Mouse (Mus musculus): ENCODE measurements around the gene Hoxa4.

Hoxa4 gene

DNA sequence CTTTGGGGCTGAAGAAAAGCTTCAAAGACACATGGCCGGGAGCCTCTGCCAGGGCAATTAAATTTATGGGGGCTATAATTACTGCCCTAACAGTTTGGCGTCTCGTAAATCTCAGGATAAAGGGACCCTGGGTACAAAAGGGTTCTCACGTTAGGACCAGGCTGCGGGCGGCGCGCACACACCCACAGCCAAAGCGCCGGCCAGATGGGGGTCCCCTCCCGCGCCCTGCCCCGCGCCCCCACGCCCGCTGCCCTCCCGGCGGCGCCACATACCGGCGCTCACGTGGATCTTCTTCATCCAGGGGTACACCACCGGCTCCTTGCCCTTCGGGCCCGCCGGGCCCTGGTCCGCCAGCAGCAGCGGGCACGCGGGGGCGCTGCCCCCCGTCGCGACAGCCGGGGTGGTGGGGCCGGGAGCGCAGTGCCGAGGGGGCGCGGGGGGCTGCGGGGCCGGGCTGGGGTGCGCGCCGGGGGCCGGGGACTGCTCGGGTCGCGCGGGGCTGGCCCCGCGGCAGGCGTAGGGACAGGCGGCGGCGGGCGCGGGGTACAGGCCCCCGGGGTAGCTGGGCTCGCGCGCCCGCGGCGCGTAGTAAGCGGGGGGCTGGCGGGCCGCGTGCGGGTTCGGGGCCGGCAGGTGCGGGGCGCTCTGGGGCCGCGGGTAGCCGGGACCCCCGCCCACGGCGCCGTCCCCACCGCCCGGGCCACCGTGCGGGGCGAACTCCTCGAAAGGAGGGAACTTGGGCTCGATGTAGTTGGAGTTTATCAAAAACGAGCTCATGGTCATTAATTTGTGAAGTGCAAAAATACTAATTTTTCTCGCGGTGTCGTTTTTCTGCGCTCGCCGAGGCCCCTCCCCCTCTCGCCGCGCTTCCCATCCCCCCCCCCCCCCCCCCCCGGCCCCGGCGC lies at the start of gene Hoxa4:
TSS of gene Hoxa4 (minus strand) at position 848 of the 905 bp plus-strand sequence.
- no peak for DNase-seq (ENCODE audit: low read depth)

DNA sequence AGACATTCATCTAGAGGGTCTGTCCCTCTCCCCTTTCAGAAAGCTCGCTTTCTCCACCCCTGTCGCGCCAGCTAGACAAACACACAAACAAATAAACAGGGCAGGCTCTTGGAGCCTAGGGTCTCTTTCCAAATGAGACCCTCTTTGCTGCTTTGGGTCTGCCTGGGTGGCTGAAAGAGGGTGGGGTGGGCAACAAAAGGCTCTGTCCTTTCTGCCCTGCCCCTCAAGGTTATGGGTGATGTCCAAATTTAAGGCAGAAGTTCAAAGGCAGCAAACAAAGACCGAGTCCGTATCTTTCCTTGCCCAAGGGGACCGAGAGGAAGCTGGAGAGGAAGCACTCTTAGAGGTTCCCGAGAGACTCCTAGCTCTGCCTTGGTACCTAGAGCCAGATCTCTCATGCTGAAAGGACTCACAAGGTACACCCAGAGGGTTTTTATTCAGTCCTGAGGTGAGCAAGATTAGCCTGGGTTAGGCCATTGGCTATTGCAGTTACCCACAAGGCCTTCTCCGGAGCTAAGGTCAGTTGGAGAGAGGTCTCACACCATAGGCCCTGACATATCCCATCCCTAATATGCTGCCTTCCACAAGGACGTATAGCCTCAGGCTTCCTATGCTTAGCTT lies 49.6 kb upstream of the Hoxa4 start:
- DNase-seq (ENCODE audit: low read depth): no peak

DNA sequence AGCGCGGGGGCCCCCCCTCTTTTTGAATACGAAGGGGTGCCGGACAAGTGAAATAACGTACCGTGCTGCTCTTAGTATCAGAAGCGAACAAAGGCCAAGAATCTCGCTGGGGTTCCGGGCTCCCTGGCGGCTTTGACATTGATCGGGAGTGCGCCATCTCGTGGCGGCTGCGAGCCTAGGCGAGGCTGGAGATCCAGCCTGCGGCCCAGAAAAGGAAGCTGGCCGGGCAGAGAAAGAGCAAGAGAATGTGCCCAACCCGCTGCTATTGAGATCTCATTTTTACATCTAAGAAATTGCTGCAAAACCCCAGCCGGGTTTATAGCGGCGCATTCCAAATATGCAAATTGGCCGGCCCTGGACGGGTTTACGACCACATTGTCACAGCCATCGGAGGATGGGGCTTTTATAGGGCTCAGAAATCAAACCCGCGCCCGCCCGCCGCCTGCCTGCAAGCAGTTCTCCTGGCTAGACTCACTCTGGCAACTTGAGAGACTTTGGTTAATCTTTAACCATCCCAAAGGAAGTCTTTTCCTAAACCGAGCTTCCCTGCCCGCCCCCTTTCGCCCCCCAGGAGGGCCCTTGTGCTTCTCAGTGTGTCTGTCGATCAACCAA lies 48.9 kb upstream of the Hoxa4 start, which contains the start of gene Hoxa10:
TSS of gene Hoxa10 (minus strand) at position 466 of the 612 bp plus-strand sequence.
- DNase-seq (ENCODE audit: low read depth): no peak

DNA sequence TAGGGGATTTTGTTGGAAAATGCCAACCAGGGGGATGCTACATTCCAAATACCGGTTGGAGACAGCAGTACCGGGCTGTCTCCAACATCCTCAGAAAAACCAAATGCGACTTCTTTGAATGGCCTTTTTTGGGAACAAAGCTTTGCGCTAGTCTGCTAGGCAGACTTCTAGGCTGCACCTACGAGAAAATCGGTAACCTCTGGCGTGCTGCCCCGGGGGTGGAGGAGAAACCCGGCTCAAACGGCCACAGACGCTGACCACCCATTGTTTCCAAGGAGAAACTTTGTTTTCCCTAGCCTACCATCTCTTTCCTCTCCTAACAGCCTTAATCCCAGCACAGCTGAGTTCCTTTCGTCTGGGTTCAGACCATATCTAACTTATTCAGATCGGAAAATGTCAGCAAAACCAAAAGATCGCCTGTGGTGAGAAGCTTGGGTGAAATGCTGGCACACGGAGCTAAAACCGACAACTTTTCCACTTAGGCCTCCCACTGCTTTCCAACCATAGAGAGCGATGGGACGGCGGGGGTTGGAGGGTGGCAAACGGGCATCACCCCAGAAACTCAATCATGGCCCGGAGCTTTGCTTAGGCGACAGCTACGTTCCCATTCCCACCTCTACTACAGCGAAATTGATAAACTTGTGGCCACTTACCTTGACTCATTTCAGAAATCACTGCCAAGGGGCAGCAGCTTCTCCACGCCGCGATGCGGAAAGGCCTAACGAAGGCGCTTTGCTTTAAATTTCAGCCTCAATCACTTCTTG lies 48.3 kb upstream of the Hoxa4 start:
- no peak for DNase-seq (ENCODE audit: low read depth)

DNA sequence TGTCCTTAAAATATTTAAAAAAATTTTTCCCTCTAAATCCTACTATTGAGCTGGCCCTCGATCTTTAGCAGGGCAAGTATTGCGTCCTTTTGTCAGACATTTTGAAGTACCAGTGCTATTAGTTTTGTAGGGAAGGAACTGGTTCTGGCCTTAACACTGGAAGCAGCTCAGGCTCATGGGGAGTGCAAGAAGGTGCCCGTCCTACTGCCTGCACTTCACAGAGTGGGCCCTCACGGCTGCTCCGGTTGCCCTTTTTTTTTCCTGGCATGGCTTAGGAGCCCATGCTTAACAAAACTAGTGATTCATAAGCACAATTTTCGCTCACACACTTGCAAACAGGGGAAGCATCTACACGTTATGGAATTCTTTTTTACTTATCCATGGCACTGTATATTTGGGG lies 47.4 kb upstream of the Hoxa4 start:
- DNase-seq (ENCODE audit: low read depth): no peak

DNA sequence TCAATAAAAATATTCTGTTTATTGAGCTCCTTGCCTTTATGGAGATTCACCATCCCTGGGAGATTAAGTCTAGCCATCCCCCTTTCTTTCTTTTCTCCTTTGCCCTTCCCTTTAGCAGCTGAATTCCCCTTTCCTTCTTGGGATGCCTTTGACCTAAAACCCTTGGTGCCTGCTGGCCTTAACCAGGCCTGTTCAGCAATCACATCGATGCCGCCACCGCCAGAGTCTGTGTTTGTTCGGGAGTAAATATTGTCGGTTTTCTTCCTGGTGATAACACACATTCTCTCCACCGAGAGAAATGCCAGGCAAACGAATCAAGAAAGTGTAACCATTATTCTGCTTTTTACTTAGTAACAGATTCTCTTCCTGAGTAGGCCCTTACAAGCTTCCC lies 46.6 kb upstream of the Hoxa4 start:
- no peak for DNase-seq (ENCODE audit: low read depth)

DNA sequence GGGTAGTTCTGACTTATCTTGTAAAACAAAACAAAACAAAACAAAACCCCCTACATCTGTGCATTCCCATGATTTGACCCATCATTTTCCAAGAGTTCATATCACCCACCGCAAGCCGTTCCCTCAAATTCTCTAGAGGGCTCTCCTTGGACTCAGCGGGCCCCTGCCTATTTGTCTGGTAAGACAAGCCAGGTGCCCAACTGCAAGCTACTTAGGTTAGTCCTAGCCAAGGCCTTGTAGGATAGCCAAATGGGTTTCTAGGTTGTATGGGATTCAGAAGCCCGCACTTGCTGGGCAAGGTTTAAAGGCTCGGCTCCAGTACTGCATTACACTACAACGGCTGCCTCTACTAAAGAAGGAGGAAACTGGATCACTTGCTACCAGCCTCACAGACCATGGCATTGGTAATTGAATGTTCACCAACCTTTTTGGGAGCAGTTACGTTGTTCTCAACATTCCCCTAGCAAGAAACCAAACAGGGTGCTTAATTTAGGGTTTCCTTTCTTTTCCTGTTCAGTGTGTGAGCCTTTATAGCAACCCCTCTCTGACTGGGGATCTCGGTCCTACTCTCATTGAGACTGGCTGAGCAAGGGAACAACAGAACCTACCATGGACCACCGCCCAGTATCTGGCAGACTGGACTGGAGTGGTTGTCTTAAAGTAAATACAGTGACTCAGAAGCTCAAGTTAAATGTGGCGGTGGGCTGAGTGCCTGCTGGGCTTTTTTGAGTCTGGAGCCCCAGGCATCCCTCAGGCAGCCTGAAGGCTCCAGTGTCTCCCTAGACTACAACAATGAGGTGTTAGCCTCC lies 46.0 kb upstream of the Hoxa4 start:
- no peak for DNase-seq (ENCODE audit: low read depth)

DNA sequence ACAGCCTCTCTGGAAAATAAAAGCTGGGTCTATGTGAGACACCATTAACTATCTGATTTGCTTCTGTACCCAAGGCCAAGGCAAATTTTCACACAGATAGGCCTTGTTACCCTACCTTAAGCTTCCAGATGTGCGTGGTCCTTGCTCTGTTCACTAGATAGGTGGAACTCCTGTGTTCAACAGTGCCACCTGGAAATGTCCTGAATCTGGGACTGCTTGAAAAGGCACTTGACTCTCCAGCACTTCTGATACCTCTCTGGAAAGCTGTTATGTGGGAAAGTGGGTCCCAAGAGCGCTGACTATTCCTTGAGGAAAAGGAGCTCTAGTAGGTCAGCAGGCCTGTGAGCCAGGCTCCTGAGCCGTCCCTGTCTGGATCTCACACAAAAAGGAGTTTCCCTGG lies 45.3 kb upstream of the Hoxa4 start:
- DNase-seq (ENCODE audit: low read depth): no peak

DNA sequence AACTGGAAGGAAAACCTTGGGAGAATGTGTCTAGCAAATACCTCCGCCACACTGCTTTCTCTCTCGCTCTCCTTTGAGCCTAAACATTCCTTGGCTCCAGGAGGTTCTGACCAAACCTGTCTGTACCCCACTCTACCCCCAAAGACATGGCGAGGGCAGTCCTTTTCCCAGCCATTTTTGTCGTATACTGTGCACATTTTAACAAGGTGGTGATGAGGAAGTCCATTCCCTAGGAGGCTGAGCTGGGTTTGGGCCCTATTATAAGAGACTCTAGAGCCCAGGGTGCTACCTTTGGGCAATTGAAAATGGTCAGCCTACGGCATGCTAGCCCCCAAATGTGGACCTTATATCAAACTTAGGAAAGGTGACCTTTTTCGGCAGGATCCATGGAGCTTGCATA lies 44.3 kb upstream of the Hoxa4 start:
- no peak for DNase-seq (ENCODE audit: low read depth)

DNA sequence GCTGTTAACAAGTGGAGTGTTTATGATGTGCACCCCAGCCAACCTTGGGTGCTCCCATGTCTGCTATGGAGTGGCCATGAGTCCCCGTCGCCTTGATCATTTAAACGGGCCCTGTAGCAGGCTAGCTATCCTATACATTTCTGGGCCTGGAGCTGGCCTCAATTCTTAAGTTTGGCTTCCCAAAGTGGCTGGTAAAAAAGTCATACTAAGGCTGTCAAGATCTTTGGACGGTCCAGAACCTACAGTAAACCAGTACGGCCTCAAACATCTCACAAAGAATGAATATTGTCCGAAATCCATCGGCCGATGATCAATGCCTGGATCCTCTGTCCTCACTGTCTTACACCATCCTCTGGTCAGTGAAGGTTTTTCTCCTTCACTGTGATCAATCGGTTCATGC lies 43.7 kb upstream of the Hoxa4 start:
- DNase-seq (ENCODE audit: low read depth): no peak

DNA sequence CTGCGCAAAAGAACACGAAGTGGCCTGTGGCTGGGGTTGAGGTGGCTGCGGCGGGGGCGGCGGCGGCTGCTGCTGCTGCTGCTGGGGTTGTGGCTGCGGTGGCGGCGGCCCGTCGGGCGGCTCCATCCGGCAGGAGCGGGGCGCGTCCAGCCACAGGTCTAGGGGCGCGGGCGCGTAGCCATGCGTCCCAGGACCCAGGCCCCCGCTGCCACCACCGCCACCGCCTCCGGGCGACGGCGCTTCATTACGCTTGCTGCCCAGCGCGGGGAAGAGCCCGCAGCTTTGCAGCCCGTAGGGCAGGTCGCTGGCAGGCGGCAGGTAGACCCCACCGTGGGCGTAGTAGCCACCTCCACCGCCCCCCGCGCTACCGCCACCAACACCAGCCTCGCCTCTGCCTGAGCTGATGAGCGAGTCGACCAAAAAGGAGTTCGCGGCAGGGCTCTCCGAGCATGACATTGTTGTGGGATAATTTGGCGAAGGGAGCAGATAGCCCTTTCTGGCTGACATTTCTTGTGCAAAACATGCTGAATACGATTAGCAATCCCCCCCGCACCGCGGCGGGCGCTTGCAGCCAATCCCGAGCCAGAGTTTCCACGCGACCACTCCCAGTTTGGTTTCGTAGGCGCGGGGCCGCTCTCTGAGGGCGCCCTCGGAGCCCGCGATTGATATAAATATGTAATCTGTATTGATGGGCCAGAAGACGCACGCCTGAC lies 43.0 kb upstream of the Hoxa4 start:
- DNase-seq (ENCODE audit: low read depth): no peak

DNA sequence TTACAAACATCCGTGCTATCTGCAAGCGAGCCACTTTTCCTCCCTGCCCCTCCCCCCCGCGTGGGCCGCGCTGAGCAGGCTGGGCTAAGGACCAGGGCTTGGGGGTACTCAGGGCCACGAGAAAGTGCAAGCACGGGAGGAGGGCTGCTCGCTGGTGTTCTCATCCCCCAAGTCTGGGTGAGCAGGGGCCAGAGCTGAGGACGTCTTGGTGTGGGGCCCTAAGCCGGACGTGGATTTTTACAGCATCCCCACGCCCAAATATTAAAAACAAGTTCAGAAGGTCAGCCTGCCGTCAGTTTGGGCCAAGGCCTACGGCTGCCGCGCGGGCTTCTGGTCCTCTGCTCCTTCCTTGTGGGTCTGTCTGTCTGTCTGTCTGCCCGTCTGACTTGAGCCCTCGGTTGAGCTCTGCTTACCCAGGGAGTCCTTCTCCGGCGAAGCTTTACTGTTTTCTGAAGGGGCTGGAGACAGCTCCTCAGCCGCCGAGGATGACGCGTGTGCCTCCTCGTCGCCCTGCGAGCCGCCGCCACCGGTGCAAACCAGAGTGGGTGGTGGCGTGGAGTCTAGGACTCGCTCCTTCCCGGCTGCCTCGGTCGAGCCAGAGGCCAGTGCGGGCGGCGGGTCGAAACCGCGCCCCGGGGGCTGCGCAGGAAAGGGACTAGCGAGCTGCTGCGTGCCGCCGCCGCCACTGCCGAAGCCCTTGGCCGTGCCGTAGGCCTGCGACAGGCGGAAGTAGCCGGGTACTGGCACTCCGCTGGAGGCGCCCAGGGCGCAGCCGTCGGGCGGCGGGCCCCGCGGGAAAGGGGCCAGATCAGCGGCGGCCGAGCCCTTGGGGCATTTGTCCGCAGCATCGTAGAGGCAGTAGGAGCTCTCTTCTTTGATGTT lies 42.2 kb upstream of the Hoxa4 start:
- no peak for DNase-seq (ENCODE audit: low read depth)

DNA sequence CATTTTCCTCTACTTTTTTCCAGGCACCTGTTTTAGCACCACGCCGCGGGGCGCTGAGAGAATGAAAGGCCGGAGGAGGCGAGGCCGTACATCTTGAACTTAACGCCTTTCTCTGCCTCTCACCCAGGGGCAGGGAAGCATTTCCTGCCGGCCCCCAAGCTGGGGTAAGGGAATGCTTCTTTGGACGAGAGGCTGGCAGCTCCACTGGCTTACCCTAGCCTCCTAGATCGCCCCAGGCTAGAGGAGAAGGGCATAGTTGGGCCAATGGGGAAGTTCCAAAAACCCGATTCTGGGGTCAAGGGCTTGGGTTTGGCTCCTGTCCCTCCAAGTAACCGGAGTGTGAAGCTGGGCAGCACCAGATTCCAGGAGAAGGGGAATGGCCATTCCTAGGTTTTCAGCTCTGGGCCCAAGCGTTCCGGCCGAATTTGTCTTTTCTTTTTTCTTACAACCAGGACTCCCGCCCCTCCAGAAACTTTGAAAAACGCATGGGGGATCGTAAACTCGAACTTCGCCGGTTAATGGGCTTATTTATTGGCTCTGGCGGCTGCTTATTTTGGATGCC lies 41.5 kb upstream of the Hoxa4 start:
- DNase-seq (ENCODE audit: low read depth): no peak

DNA sequence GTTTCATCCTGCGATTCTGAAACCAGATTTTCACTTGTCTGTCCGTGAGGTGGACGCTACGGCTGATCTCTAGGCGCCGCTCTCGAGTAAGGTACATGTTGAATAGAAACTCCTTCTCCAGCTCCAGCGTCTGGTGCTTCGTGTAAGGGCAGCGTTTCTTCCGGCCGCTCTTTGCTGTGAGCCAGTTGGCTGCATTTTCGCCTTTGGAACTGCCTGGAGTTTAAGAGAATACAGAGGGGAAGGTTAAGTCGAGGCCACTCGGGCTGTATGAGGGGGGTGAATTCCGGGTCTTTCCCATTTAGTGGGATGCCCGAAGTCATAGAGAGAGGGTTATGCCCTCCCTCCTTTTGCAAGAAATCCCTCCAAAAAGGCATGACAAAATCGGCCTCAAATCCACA lies 41.0 kb upstream of the Hoxa4 start:
- DNase-seq (ENCODE audit: low read depth): no peak

DNA sequence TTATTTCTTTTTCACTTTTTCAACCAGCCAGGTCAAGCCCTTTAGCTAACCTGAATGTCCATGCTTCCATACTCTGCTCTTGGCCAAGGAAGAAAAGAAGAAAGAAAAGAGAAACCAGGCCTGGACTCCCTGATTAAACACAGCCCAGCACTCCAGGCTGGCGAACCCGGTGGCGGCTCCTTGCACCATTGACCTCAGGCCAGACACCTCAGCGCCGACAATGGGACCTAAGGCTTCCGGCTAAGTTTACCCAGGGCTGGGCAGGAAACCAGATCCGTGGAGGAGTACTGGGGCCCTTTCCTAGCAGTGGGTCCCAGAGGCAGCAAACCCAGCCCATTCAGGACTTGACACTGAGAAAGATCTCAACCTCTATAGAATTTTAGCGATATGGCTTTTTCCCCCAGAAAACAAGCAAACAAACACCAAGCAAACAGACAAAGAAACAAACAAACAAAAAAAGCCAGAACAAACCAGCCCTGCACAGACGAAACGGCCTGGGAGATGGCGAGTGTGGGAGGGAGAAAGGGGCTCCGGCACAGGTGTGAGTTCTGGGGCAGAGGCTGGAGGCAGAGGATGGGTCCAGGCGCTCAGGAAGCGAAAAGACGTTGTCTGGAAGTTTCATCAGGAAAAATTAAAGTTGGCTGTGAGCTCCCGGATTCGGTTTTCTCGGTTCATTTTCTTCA lies 40.5 kb upstream of the Hoxa4 start:
- DNase-seq (ENCODE audit: low read depth): no peak

DNA sequence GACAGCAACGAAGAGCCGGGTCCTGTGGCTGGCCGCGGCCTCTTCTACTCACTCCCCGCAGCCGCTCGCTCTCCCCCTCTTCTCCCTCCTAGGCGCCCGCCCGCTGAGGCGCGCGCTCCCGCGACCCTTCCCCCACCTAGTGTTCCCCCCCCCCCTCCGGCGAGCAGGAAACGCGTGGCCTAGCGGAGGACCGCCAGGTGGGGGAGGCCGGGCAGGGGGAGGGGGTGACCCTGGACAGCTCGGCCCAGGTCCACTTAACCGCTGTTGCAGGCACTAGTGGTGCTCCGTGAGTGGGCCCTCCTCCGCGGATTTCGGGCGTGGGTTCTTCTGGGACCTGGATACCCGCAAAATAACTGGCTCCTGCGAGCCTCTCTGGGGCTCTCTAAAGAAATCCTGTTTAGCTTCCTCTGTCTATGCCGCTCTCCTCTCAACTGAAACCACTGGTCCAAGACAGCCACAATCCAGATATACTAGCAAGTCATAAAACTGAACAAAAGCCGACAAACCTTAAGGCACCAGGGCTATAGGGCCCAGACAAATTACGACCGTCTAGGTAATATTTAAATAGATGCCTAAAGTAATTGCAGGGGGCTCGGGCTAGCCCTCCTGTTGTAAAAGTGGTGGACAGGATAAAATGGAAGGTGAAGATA lies 39.1 kb upstream of the Hoxa4 start, which contains the start of gene Hoxa9:
TSS of gene Hoxa9 (minus strand) at position 574 of the 650 bp plus-strand sequence.
- DNase-seq (ENCODE audit: low read depth): no peak

DNA sequence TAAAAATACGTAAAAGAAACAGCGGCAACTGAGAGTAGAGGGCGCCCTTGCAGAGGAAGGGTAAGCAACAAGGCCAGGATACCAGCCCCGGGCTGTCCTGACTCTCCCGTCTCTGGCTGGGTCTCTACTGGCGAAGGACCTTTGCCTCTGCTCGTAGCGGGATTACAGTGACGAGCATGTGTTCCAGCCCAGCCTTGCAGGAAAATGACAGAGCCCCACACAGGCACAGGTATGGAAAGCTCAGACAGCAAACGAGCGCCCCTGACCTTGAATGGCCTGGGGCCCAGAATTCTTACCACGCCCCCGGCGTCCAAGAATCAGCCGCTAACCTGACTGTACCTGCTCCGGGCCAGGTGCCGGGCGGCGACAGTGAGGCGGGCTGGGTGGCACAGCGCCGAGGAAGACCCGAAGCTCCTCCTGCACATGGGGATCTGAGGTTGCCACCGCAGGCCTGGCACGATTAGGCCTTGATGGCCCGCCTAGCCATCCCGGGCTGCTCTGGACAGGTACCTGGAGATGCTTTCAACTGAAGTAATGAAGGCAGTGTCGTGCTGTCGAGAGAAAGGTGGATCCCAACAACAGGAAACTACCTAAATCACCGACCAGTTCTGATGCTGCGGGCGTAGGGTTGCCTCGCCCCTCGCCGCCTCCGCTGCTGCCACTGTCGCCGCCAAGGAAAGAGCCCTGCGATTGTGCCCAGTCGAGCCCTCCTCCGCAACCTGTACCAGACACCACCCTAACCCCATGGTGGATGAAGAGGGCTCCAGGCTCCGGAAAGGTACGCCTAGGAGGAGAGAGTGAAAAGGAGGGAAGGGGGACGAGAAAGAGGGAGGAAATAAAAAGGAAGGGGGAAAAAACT lies 38.2 kb upstream of the Hoxa4 start:
- no peak for DNase-seq (ENCODE audit: low read depth)

Measured in fibroblast of lung, adult 2 months (primary cell).